Mouse (Mus musculus): Measurements from ENCODE around the gene Ewsr1.

DNA sequence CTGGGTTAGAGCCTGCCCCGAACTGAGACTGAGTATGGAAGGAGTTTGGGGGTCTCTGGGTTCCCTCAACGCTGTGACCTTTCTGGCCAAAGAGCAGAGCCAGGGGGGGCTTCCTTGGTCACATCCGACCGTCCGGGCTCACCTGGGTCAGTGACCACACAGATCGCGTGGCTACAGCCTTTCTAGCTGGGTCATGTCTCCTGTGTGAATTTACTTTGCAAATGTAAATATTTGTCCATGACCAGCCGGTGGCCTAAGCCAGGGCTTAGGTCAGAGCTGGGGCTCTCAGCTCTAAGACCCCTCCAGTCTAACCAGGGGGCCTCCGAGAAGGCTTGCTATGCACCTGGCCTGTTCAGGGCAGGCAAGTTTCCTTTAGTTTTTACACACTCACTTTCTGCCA, 40.3 kb upstream of the Ewsr1 start:
- no peak for TF ChIP-seq CTCF (conservative IDR thresholded peaks at IDR 0.05; ENCODE audit: low read length)
- TF ChIP-seq POU5F1 (IDR thresholded peaks at IDR 0.05; ENCODE audit: borderline replicate concordance, low read length), result no peak
